Mouse (Mus musculus): Measurements from ENCODE around the gene Abi3. TPM values are rescaled to one million over a fixed set of nuclear protein-coding genes. Genes with fewer than 3 reads are reported as not detected.

Gene Abi3
- polyA plus RNA-seq, 1 experiment, result 1.5 TPM

DNA sequence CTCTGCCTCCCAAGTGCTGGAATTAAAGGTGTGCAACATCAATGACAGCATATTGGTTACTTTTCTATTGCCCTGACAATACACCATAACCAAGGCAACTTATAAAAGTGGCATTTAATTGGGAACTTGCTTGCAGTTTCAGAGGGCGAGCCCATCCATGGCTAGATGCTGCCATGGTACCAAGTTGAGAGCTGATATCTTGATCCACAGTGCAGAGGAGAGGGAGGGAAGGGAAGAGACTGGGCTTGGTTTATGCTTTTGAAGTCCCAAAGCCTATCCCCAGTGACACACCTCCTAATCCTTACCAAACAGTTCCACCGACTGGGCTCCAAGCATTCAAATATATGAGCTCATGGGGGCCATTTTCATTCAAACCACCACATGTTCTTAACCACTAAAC is 28.2 kb downstream of the Abi3 start:
- Histone ChIP-seq H3ac (ENCODE audit: control insufficient read depth, insufficient read length) (no peak overlapping the region), H3K36me3 (ENCODE audit: control insufficient read depth, insufficient read depth) (no peaks in the 10 kb centered on the region), H3K4me3 (no peak overlapping the region), H3K4me2 (ENCODE audit: low read depth) (no peak overlapping the region), H3K27me3 (ENCODE audit: control insufficient read depth, insufficient read depth, insufficient read length) (no peaks in the 10 kb centered on the region), H3K79me2 (ENCODE audit: control insufficient read depth, insufficient read depth) (no peaks in the 10 kb centered on the region)
- no peak for TF ChIP-seq SRF (IDR thresholded peaks at IDR 0.05; ENCODE audit: control insufficient read depth, insufficient read length, low read depth)
- TF ChIP-seq USF1 (IDR thresholded peaks at IDR 0.05; ENCODE audit: low read depth), result no peak
- no peak for TF ChIP-seq MYOD1 (IDR thresholded peaks at IDR 0.05; ENCODE audit: control insufficient read depth in 1 of 3, insufficient read length in 2 of 3, low read depth in 2 of 3)
- TF ChIP-seq TCF12 (IDR thresholded peaks at IDR 0.05; ENCODE audit: insufficient read depth, poor library complexity, severe bottlenecking), result no peak
- no peak for TF ChIP-seq MYOG (IDR thresholded peaks at IDR 0.05; ENCODE audit: control insufficient read depth in 1 of 3, insufficient read depth in 1 of 3, insufficient read length in 2 of 3, low read depth in 2 of 3)
- TF ChIP-seq CEBPB (IDR thresholded peaks at IDR 0.05; ENCODE audit: insufficient read depth, poor library complexity, severe bottlenecking), result no peak
- TF ChIP-seq POLR2A (IDR thresholded peaks at IDR 0.05; ENCODE audit: insufficient read length, low read depth), result no peak
- TF ChIP-seq REST (IDR thresholded peaks at IDR 0.05; ENCODE audit: insufficient read depth, insufficient read length), result no peak
- TF ChIP-seq MAX (IDR thresholded peaks at IDR 0.05; ENCODE audit: low read depth), result no peak
- TF ChIP-seq E2F4 (IDR thresholded peaks at IDR 0.05; ENCODE audit: insufficient read depth), result no peak
- no peak for TF ChIP-seq POLR2AphosphoS2 (IDR thresholded peaks at IDR 0.05; ENCODE audit: insufficient read length, low read depth)
- TF ChIP-seq TCF3 (IDR thresholded peaks at IDR 0.05; ENCODE audit: insufficient read length, low read depth), result no peak

DNA sequence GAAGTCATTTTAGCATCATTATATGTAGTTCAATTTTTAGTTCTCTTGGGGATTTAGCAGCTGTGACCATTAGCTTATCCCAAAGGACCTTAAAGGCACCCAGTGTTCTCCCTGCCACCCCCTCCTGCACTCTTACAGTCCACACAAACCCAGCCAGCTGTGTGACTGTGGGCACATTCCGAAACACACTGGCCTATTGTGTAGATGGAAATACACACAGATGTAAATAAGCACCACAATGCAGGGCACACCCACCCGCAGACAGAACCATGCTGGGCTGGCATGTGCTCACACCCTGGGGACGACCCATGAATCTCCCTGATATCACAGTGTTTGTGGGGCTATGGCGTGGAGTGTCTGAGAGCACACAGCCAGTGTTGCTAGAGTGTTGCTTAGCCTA is 30.1 kb downstream of the Abi3 start:
- Histone ChIP-seq H3K36me3 (ENCODE audit: control insufficient read depth, insufficient read depth) (no peaks in the 10 kb centered on the region), H3ac (ENCODE audit: control insufficient read depth, insufficient read length) (no peak overlapping the region), H3K4me3 (no peak overlapping the region), H3K27me3 (ENCODE audit: control insufficient read depth, insufficient read depth, insufficient read length) (no peaks in the 10 kb centered on the region), H3K4me2 (ENCODE audit: low read depth) (no peak overlapping the region), H3K79me2 (ENCODE audit: control insufficient read depth, insufficient read depth) (no peaks in the 10 kb centered on the region)
- no peak for TF ChIP-seq E2F4 (IDR thresholded peaks at IDR 0.05; ENCODE audit: insufficient read depth)
- no peak for TF ChIP-seq REST (IDR thresholded peaks at IDR 0.05; ENCODE audit: insufficient read depth, insufficient read length)
- TF ChIP-seq SRF (IDR thresholded peaks at IDR 0.05; ENCODE audit: control insufficient read depth, insufficient read length, low read depth), result no peak
- no peak for TF ChIP-seq POLR2AphosphoS2 (IDR thresholded peaks at IDR 0.05; ENCODE audit: insufficient read length, low read depth)
- TF ChIP-seq MAX (IDR thresholded peaks at IDR 0.05; ENCODE audit: low read depth), result no peak
- TF ChIP-seq MYOG (IDR thresholded peaks at IDR 0.05; ENCODE audit: control insufficient read depth in 1 of 3, insufficient read depth in 1 of 3, insufficient read length in 2 of 3, low read depth in 2 of 3), result no peak
- no peak for TF ChIP-seq CEBPB (IDR thresholded peaks at IDR 0.05; ENCODE audit: insufficient read depth, poor library complexity, severe bottlenecking)
- no peak for TF ChIP-seq TCF12 (IDR thresholded peaks at IDR 0.05; ENCODE audit: insufficient read depth, poor library complexity, severe bottlenecking)
- no peak for TF ChIP-seq POLR2A (IDR thresholded peaks at IDR 0.05; ENCODE audit: insufficient read length, low read depth)
- TF ChIP-seq MYOD1 (IDR thresholded peaks at IDR 0.05; ENCODE audit: control insufficient read depth in 1 of 3, insufficient read length in 2 of 3, low read depth in 2 of 3), result no peak

DNA sequence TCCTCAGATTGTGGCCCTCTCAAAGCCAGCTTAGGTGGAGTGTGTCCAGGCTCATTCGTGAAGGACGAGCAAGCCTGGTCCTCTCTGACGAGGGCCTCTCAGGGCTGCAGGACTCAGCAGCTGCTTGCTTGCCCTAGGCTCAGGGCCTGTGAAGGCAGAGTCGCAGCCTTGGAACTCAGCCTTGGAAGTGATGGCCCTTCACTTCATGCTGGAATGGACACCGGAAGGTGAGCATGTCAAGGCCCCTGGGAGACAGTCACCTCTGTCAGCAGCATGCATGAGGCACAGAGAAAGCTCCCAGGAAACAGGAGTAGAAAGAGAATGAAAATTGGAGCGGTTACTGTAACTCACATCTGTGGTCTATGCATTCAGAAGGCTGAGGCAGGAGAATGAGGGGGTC is 30.5 kb downstream of the Abi3 start:
- Histone ChIP-seq H3K36me3 (ENCODE audit: control insufficient read depth, insufficient read depth) (no peaks in the 10 kb centered on the region), H3K27me3 (ENCODE audit: control insufficient read depth, insufficient read depth, insufficient read length) (no peaks in the 10 kb centered on the region), H3K79me2 (ENCODE audit: control insufficient read depth, insufficient read depth) (no peaks in the 10 kb centered on the region), H3K4me2 (ENCODE audit: low read depth) (no peak overlapping the region), H3ac (ENCODE audit: control insufficient read depth, insufficient read length) (no peak overlapping the region), H3K4me3 (no peak overlapping the region)
- no peak for TF ChIP-seq MAX (IDR thresholded peaks at IDR 0.05; ENCODE audit: low read depth)
- TF ChIP-seq POLR2A (IDR thresholded peaks at IDR 0.05; ENCODE audit: insufficient read length, low read depth), result no peak
- no peak for TF ChIP-seq SRF (IDR thresholded peaks at IDR 0.05; ENCODE audit: control insufficient read depth, insufficient read length, low read depth)
- no peak for TF ChIP-seq MYOG (IDR thresholded peaks at IDR 0.05; ENCODE audit: control insufficient read depth in 1 of 3, insufficient read depth in 1 of 3, insufficient read length in 2 of 3, low read depth in 2 of 3)
- TF ChIP-seq POLR2AphosphoS2 (IDR thresholded peaks at IDR 0.05; ENCODE audit: insufficient read length, low read depth), result no peak
- no peak for TF ChIP-seq MYOD1 (IDR thresholded peaks at IDR 0.05; ENCODE audit: control insufficient read depth in 1 of 3, insufficient read length in 2 of 3, low read depth in 2 of 3)

DNA sequence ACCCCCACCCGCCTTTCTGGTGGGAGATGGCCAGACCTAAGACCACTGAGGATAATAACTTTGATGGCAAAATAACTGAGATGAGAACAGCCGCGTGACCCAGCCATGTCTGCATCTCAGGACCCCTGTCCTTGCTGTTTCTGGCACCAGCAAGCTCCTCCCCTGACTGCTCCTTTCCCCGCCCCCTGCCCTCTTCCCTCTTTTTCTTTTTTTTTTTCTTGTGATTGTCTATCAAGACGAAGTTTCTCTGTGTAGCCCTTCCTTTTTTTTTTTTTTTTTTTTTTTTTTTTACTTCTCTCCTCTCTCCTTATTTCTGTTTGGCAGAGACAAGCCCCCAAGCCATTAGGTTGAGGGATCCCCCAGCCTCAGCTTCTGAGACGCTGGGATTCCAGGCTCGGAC is 31.4 kb downstream of the Abi3 start:
- no peak for TF ChIP-seq E2F4 (IDR thresholded peaks at IDR 0.05; ENCODE audit: insufficient read depth)
- no peak for TF ChIP-seq POLR2A (IDR thresholded peaks at IDR 0.05; ENCODE audit: insufficient read length, low read depth)
- TF ChIP-seq MAX (IDR thresholded peaks at IDR 0.05; ENCODE audit: low read depth), result no peak
- TF ChIP-seq MYOG (IDR thresholded peaks at IDR 0.05; ENCODE audit: control insufficient read depth in 1 of 3, insufficient read depth in 1 of 3, insufficient read length in 2 of 3, low read depth in 2 of 3), result no peak
- no peak for TF ChIP-seq POLR2AphosphoS2 (IDR thresholded peaks at IDR 0.05; ENCODE audit: insufficient read length, low read depth)
- TF ChIP-seq TCF12 (IDR thresholded peaks at IDR 0.05; ENCODE audit: insufficient read depth, poor library complexity, severe bottlenecking), result no peak
- TF ChIP-seq TCF3 (IDR thresholded peaks at IDR 0.05; ENCODE audit: insufficient read length, low read depth), result no peak
- no peak for TF ChIP-seq USF1 (IDR thresholded peaks at IDR 0.05; ENCODE audit: low read depth)
- no peak for TF ChIP-seq CEBPB (IDR thresholded peaks at IDR 0.05; ENCODE audit: insufficient read depth, poor library complexity, severe bottlenecking)
- TF ChIP-seq MYOD1 (IDR thresholded peaks at IDR 0.05; ENCODE audit: control insufficient read depth in 1 of 3, insufficient read length in 2 of 3, low read depth in 2 of 3), result no peak
- no peak for TF ChIP-seq SRF (IDR thresholded peaks at IDR 0.05; ENCODE audit: control insufficient read depth, insufficient read length, low read depth)
- TF ChIP-seq REST (IDR thresholded peaks at IDR 0.05; ENCODE audit: insufficient read depth, insufficient read length), result no peak
- Histone ChIP-seq H3K4me2 (ENCODE audit: low read depth) (no peak overlapping the region), H3K79me2 (ENCODE audit: control insufficient read depth, insufficient read depth) (no peaks in the 10 kb centered on the region)

DNA sequence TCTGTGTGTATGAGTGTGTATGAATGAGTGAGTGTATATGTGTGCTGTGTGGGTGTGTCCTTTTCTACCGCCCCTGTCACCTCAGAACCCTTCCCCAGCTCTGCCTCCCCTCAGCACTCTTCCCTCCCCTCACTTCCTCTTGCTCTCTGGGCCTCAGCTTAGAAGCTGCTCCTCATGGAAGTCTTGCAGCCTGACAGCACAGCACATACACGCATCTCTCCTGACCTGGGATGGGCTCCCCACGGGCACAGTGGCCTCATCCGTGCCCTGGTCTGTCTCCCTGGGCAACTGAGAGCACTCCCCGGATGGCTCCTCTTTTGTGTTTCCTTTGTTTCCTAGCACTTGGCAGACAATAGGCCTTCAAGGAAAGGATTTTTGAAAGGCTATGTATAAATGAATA is 32.7 kb downstream of the Abi3 start:
- Histone ChIP-seq H3K79me2 (ENCODE audit: control insufficient read depth, insufficient read depth) (no peaks in the 10 kb centered on the region), H3ac (ENCODE audit: control insufficient read depth, insufficient read length) (no peak overlapping the region), H3K36me3 (ENCODE audit: control insufficient read depth, insufficient read depth) (no peaks in the 10 kb centered on the region), H3K27me3 (ENCODE audit: control insufficient read depth, insufficient read depth, insufficient read length) (no peaks in the 10 kb centered on the region), H3K4me3 (no peak overlapping the region), H3K4me2 (ENCODE audit: low read depth) (no peak overlapping the region)
- TF ChIP-seq MYOG (IDR thresholded peaks at IDR 0.05; ENCODE audit: control insufficient read depth in 1 of 3, insufficient read depth in 1 of 3, insufficient read length in 2 of 3, low read depth in 2 of 3) (no peak), TCF3 (IDR thresholded peaks at IDR 0.05; ENCODE audit: insufficient read length, low read depth) (no peak), CEBPB (IDR thresholded peaks at IDR 0.05; ENCODE audit: insufficient read depth, poor library complexity, severe bottlenecking) (no peak), POLR2A (IDR thresholded peaks at IDR 0.05; ENCODE audit: insufficient read length, low read depth) (no peak), SRF (IDR thresholded peaks at IDR 0.05; ENCODE audit: control insufficient read depth, insufficient read length, low read depth) (no peak), REST (IDR thresholded peaks at IDR 0.05; ENCODE audit: insufficient read depth, insufficient read length) (no peak), POLR2AphosphoS2 (IDR thresholded peaks at IDR 0.05; ENCODE audit: insufficient read length, low read depth) (no peak), MAX (IDR thresholded peaks at IDR 0.05; ENCODE audit: low read depth) (no peak), E2F4 (IDR thresholded peaks at IDR 0.05; ENCODE audit: insufficient read depth) (no peak), USF1 (IDR thresholded peaks at IDR 0.05; ENCODE audit: low read depth) (no peak), MYOD1 (IDR thresholded peaks at IDR 0.05; ENCODE audit: control insufficient read depth in 1 of 3, insufficient read length in 2 of 3, low read depth in 2 of 3) (no peak), TCF12 (IDR thresholded peaks at IDR 0.05; ENCODE audit: insufficient read depth, poor library complexity, severe bottlenecking) (no peak)

More for the DNA sequence above, 31.4 kb downstream of the Abi3 start:
- no peaks in the 10 kb centered on the region for H3K27me3 ChIP-seq (ENCODE audit: control insufficient read depth, insufficient read depth, insufficient read length)
- H3ac ChIP-seq (ENCODE audit: control insufficient read depth, insufficient read length), result no peak overlapping the region
- no peak overlapping the region for H3K4me3 ChIP-seq
- no peaks in the 10 kb centered on the region for H3K36me3 ChIP-seq (ENCODE audit: control insufficient read depth, insufficient read depth)

All from myocyte (in vitro differentiated cells).